Mouse (Mus musculus): ENCODE measurements at regions not wholly inside any gene's neighbourhood (a gene's known extent, or its start where the extent isn't known, plus 50 kb on each side); places are given as distances from the start of the nearest gene placed in this dataset.

- 59% methylated on average over 3 of the region's 3 CpGs for WGBS
- TF ChIP-seq POLR2A (IDR thresholded peaks at IDR 0.05; ENCODE audit: borderline replicate concordance, extremely low read depth, low read depth, low read length) (no peak), CTCF (IDR thresholded peaks at IDR 0.05; ENCODE audit: insufficient read depth, low read length) (no peak)
- no peak overlapping the region for H3K4me3 ChIP-seq (replicated peaks; ENCODE audit: extremely low read depth, low read depth, low read length)
- DNase-seq, result no peak
- no peaks in the 10 kb centered on the region for H3K4me1 ChIP-seq (ENCODE audit: control insufficient read depth, insufficient read depth, low read length)
Measured at GRCm38 (mm10) chr7:133288236-133288635, 164.1 kb upstream of the Ctbp2 start.

DNA sequence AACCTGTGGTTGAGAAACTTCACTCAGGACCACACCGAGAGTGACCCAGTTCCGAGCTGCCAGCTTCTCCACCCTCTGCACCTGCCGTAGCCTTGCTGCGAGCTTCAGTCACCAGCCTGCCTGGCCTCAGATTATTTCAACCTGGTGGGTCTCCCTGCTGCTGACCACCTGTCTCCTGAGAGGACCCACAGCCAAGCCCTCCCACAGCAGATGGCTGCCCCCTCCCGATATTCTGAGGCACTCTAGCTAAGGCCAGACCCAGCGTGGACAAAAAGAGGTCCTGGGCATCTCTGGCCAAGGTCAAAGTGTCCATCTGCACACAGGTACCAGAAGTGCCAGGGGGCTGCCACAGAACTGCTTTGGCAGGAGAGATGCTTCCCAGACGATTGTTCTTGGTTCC lies 162.7 kb upstream of the Ctbp2 start:
- H3K4me3 ChIP-seq (replicated peaks; ENCODE audit: extremely low read depth, low read depth, low read length), result no peak overlapping the region
- TF ChIP-seq CTCF (IDR thresholded peaks at IDR 0.05; ENCODE audit: insufficient read depth, low read length) (no peak), POLR2A (IDR thresholded peaks at IDR 0.05; ENCODE audit: borderline replicate concordance, extremely low read depth, low read depth, low read length) (no peak)
- DNase-seq, result no peak
- no peaks in the 10 kb centered on the region for H3K4me1 ChIP-seq (ENCODE audit: control insufficient read depth, insufficient read depth, low read length)
- whole genome bisulfite sequencing, result 78% methylated on average over 7 of the region's 7 CpGs

DNA sequence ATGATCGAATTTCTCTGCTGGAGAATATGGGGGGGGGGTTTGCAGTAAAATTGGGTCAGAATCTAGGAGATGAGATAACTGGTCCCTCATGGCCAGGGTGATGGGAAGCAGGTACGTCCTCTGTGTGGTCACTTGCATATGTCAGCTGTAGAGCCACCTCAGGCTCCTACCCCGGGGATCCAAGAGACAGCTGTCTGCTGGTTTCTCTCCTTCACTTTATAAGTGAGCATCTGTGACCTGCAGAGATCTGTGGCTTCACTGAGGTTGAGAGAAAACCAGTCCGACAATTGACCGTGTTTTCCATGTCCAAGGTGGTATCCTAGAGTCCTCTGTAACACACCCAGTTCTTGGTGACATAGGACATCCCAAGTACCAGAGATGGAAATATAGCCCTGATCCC lies 162.1 kb upstream of the Ctbp2 start:
- TF ChIP-seq POLR2A (IDR thresholded peaks at IDR 0.05; ENCODE audit: borderline replicate concordance, extremely low read depth, low read depth, low read length) (no peak), CTCF (IDR thresholded peaks at IDR 0.05; ENCODE audit: insufficient read depth, low read length) (no peak)
- DNase-seq, result no peak
- no peak overlapping the region for H3K4me3 ChIP-seq (replicated peaks; ENCODE audit: extremely low read depth, low read depth, low read length)
- WGBS, result 79% methylated on average over 5 of the region's 5 CpGs
- H3K4me1 ChIP-seq (ENCODE audit: control insufficient read depth, insufficient read depth, low read length), result no peaks in the 10 kb centered on the region

DNA sequence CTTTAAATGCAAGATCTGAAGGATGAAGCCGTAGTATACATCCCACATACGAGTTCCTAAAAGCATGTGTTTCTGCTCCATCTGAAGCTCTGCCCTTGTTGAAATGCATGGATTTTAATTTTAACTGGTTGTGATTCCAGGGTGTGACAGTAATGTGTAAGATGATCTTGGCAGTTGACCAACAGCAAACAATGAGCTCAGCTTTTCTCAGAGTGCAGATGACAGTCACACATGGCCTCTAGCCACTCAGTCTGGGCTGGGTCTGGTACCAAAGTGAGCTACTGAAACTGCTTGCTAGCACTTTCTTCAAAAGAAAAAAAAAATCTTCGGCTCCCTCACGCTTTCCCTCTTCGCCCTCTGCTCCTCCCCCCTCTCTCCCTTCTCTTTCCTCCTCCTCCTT lies 138.0 kb upstream of the Ctbp2 start:
- 56% methylated on average over 5 of the region's 5 CpGs for WGBS
- DNase-seq, result no peak
- H3K4me3 ChIP-seq (replicated peaks; ENCODE audit: extremely low read depth, low read depth, low read length), result no peak overlapping the region
- TF ChIP-seq POLR2A (IDR thresholded peaks at IDR 0.05; ENCODE audit: borderline replicate concordance, extremely low read depth, low read depth, low read length), result no peak
- no peak for TF ChIP-seq CTCF (IDR thresholded peaks at IDR 0.05; ENCODE audit: insufficient read depth, low read length)
- H3K4me1 ChIP-seq (ENCODE audit: control insufficient read depth, insufficient read depth, low read length), result no peaks in the 10 kb centered on the region

GRCm38 (mm10) chr7:133259143-133259542 lies 135.0 kb upstream of the Ctbp2 start:
- Histone ChIP-seq H3K4me1 (ENCODE audit: control insufficient read depth, insufficient read depth, low read length) (no peaks in the 10 kb centered on the region), H3K4me3 (replicated peaks; ENCODE audit: extremely low read depth, low read depth, low read length) (no peak overlapping the region)
- WGBS, result 73% methylated on average over 7 of the region's 7 CpGs
- DNase-seq, result no peak
- TF ChIP-seq POLR2A (IDR thresholded peaks at IDR 0.05; ENCODE audit: borderline replicate concordance, extremely low read depth, low read depth, low read length) (no peak), CTCF (IDR thresholded peaks at IDR 0.05; ENCODE audit: insufficient read depth, low read length) (no peak)

DNA sequence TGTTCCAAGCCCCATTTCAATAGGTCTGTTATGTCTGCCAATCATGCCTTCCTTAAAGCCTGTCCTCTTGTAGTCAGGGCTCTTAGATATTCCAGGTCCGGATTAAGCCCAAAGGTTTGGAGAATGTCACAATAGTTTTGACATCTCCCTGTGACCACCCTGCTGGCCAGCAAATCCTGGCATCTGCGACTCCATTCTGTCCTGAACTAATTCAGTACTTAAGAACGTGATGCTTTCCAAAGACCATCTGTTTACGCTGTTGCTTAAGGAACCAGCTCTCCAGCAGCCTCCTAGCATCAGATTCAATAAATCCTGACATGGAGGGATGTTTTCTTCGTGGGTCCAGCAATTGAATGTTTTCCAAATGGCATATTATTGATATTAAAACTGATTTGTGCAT lies 132.7 kb upstream of the Ctbp2 start:
- no peaks in the 10 kb centered on the region for H3K4me1 ChIP-seq (ENCODE audit: control insufficient read depth, insufficient read depth, low read length)
- no peak for TF ChIP-seq CTCF (IDR thresholded peaks at IDR 0.05; ENCODE audit: insufficient read depth, low read length)
- 65% methylated on average over 5 of the region's 5 CpGs for whole genome bisulfite sequencing
- DNase-seq, result no peak
- H3K4me3 ChIP-seq (replicated peaks; ENCODE audit: extremely low read depth, low read depth, low read length), result no peak overlapping the region

DNA sequence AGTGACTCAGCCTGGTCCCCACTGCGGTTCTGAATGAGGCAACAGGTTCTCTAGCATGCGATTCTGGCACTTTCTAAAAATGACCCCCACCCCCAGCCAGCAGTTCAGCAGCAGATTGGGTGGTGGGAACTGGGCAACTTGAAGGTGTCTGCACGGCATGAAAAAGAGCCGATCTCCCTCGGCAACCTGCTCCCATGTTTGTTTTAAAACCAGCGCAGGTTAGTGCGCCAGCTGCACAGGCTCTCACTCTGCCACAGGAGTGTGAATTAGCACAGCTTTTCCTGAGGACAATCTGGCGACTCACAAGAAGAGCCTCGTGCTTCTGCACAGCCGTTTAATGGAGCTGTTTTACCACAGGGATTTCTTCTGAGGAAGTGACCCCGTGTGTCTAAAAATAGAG lies 120.4 kb upstream of the Ctbp2 start:
- Histone ChIP-seq H3K4me1 (ENCODE audit: control insufficient read depth, insufficient read depth, low read length) (no peaks in the 10 kb centered on the region; the same call in 1 of the 2 replicates), H3K4me3 (replicated peaks; ENCODE audit: extremely low read depth, low read depth, low read length) (no peak overlapping the region)
- 13% methylated on average over 11 of the region's 11 CpGs for WGBS
- no peak for DNase-seq
- TF ChIP-seq POLR2A (IDR thresholded peaks at IDR 0.05; ENCODE audit: borderline replicate concordance, extremely low read depth, low read depth, low read length) (no peak), CTCF (IDR thresholded peaks at IDR 0.05; ENCODE audit: insufficient read depth, low read length) (no peak)

GRCm38 (mm10) chr7:133234326-133234725 lies 110.2 kb upstream of the Ctbp2 start:
- TF ChIP-seq POLR2A (IDR thresholded peaks at IDR 0.05; ENCODE audit: borderline replicate concordance, extremely low read depth, low read depth, low read length) (no peak), CTCF (IDR thresholded peaks at IDR 0.05; ENCODE audit: insufficient read depth, low read length) (no peak)
- WGBS, result 89% methylated on average over 5 of the region's 5 CpGs
- DNase-seq, result no peak
- Histone ChIP-seq H3K4me1 (ENCODE audit: control insufficient read depth, insufficient read depth, low read length) (no peaks in the 10 kb centered on the region), H3K4me3 (replicated peaks; ENCODE audit: extremely low read depth, low read depth, low read length) (no peak overlapping the region)

GRCm38 (mm10) chr7:133232889-133233441 lies 108.8 kb upstream of the Ctbp2 start:
- WGBS, result 84% methylated on average over 10 of the region's 10 CpGs
- Histone ChIP-seq H3K4me1 (ENCODE audit: control insufficient read depth, insufficient read depth, low read length) (no peaks in the 10 kb centered on the region), H3K4me3 (replicated peaks; ENCODE audit: extremely low read depth, low read depth, low read length) (no peak overlapping the region)
- TF ChIP-seq CTCF (IDR thresholded peaks at IDR 0.05; ENCODE audit: insufficient read depth, low read length), result no peak
- TF ChIP-seq POLR2A (IDR thresholded peaks at IDR 0.05; ENCODE audit: borderline replicate concordance, extremely low read depth, low read depth, low read length), result no peak
- no peak for DNase-seq

- 53% methylated on average over 3 of the region's 3 CpGs for WGBS
- H3K4me1 ChIP-seq (ENCODE audit: control insufficient read depth, insufficient read depth, low read length), result no peaks in the 10 kb centered on the region
- no peak for TF ChIP-seq CTCF (IDR thresholded peaks at IDR 0.05; ENCODE audit: insufficient read depth, low read length)
- no peak for TF ChIP-seq POLR2A (IDR thresholded peaks at IDR 0.05; ENCODE audit: borderline replicate concordance, extremely low read depth, low read depth, low read length)
Measured at GRCm38 (mm10) chr7:133230806-133231205, 106.7 kb upstream of the Ctbp2 start.

More at GRCm38 (mm10) chr7:133230806-133231205, 106.7 kb upstream of the Ctbp2 start:
- no peak overlapping the region for H3K4me3 ChIP-seq (replicated peaks; ENCODE audit: extremely low read depth, low read depth, low read length)
- DNase-seq, result no peak
